Mouse (Mus musculus): ENCODE measurements around the gene Atp1b1. TPM values are rescaled to one million over a fixed set of nuclear protein-coding genes. Genes with fewer than 3 reads are reported as not detected.

The Atp1b1 gene
- total and polyA plus RNA-seq, 3 experiments: 0.23 to 0.43 TPM; not detected in 1

DNA sequence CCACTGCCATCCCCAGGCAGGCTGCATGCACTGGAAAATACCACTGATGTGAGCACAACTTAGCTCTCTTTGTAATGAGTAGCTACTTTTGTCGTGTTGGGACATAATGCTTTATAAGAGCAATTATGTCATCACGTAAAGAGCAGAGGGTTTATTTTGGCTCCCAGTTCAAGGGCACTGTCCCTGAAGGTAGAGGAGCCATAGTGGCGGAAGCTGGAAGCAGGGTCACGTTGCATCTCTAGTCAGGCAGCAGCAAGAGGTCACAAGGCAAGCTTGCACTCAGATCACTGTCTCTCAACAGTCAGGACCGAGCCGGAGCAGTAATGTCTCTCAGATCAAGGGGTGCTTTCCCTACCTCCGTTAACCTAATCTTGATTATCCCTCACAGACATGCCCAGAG, 30.4 kb downstream of the Atp1b1 start:
- Histone ChIP-seq H3K36me3 (ENCODE audit: control insufficient read depth in 1 of 2, insufficient read depth in 2 of 2, low read length in 2 of 2) (no peaks in the 10 kb centered on the region), H3K4me1 (ENCODE audit: control insufficient read depth in 1 of 2, insufficient read depth in 2 of 2, low read length in 2 of 2) (no peaks in the 10 kb centered on the region), H3K4me3 (ENCODE audit: control insufficient read depth in 1 of 2, insufficient read depth in 1 of 2, low read depth in 2 of 2, low read length in 2 of 2) (no peak overlapping the region), H3K79me2 (ENCODE audit: control insufficient read depth, insufficient read depth, low read length, poor library complexity) (no peaks in the 10 kb centered on the region), H3K9me3 (replicated peaks; ENCODE audit: insufficient read depth, low read length) (no peaks in the 10 kb centered on the region), H3K9ac (ENCODE audit: control insufficient read depth, low read depth, low read length, poor library complexity, severe bottlenecking) (no peak overlapping the region), H3K27ac (ENCODE audit: control insufficient read depth, low read depth, low read length) (no peak overlapping the region), H3K27me3 (ENCODE audit: control insufficient read depth in 1 of 2, insufficient read depth in 2 of 2, low read length in 2 of 2) (no peaks in the 10 kb centered on the region)
- TF ChIP-seq SMC3 (IDR thresholded peaks at IDR 0.05; ENCODE audit: low read depth, low read length) (no peak), SIN3A (IDR thresholded peaks at IDR 0.05; ENCODE audit: low read length) (no peak), TBP (IDR thresholded peaks at IDR 0.05; ENCODE audit: low read depth, low read length) (no peak), EP300 (IDR thresholded peaks at IDR 0.05; ENCODE audit: low read depth in 1 of 2, low read length in 2 of 2) (no peak), ZC3H11A (IDR thresholded peaks at IDR 0.05; ENCODE audit: low read depth, low read length) (no peak)
- DNase-seq (ENCODE audit: low read depth, low spot score): no peak

- TF ChIP-seq SMC3 (IDR thresholded peaks at IDR 0.05; ENCODE audit: low read depth, low read length) (no peak), EP300 (IDR thresholded peaks at IDR 0.05; ENCODE audit: low read depth in 1 of 2, low read length in 2 of 2) (no peak), ZNF384 (IDR thresholded peaks at IDR 0.05; ENCODE audit: low read depth, low read length) (no peak)
- no peak for DNase-seq (ENCODE audit: low read depth, low spot score)
- H3K4me1 ChIP-seq (ENCODE audit: control insufficient read depth in 1 of 2, insufficient read depth in 2 of 2, low read length in 2 of 2): no peaks in the 10 kb centered on the region
- H3K4me3 ChIP-seq (ENCODE audit: control insufficient read depth in 1 of 2, insufficient read depth in 1 of 2, low read depth in 2 of 2, low read length in 2 of 2): no peak overlapping the region
- no peaks in the 10 kb centered on the region for H3K36me3 ChIP-seq (ENCODE audit: control insufficient read depth in 1 of 2, insufficient read depth in 2 of 2, low read length in 2 of 2)
- no peaks in the 10 kb centered on the region for H3K79me2 ChIP-seq (ENCODE audit: control insufficient read depth, insufficient read depth, low read length, poor library complexity)
- H3K27me3 ChIP-seq (ENCODE audit: control insufficient read depth in 1 of 2, insufficient read depth in 2 of 2, low read length in 2 of 2): no peaks in the 10 kb centered on the region
- H3K27ac ChIP-seq (ENCODE audit: control insufficient read depth, low read depth, low read length): no peak overlapping the region
- H3K9me3 ChIP-seq (replicated peaks; ENCODE audit: insufficient read depth, low read length): no peaks in the 10 kb centered on the region
- no peak overlapping the region for H3K9ac ChIP-seq (ENCODE audit: control insufficient read depth, low read depth, low read length, poor library complexity, severe bottlenecking)
Observed at GRCm38 (mm10) chr1:164426227-164426626, 31.9 kb downstream of the Atp1b1 start.

DNA sequence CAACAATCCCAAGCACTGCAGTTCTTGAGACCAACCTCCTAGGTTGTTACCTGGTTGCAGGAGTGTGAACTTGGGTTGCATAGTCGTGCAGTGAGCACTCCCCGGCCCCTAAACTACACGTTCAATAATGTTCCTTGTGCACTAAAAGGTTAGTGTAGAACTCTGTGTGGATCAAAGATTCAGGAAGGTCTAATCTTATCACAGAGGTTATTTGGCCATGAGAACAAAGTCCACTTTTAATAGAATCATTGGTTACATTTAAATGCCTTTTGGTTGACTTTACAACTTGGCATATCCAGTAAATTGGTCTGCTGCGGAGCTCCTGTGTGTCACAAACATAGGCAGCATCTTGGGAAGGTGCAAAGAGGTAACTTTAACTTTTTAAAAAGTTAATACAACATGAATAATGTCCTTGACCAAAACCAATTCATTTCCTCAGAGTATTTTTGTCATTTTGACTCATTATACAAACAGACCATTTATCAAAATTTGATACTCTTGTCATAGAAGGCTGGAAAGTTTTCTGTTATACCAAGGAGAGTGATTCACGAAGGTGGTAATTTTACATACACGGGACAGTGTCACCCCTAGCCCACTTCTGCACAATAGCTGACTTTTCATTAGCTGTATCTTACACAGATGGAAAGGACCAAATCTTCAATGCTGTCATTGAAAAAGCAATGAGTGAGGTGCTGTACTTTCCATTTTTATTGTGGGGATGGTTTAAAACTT, 37.4 kb downstream of the Atp1b1 start:
- Histone ChIP-seq H3K9me3 (replicated peaks; ENCODE audit: insufficient read depth, low read length) (no peaks in the 10 kb centered on the region), H3K27ac (ENCODE audit: control insufficient read depth, low read depth, low read length) (no peak overlapping the region), H3K27me3 (ENCODE audit: control insufficient read depth in 1 of 2, insufficient read depth in 2 of 2, low read length in 2 of 2) (no peaks in the 10 kb centered on the region), H3K4me3 (ENCODE audit: control insufficient read depth in 1 of 2, insufficient read depth in 1 of 2, low read depth in 2 of 2, low read length in 2 of 2) (no peak overlapping the region), H3K4me1 (ENCODE audit: control insufficient read depth in 1 of 2, insufficient read depth in 2 of 2, low read length in 2 of 2) (no peaks in the 10 kb centered on the region), H3K36me3 (ENCODE audit: control insufficient read depth in 1 of 2, insufficient read depth in 2 of 2, low read length in 2 of 2) (no peaks in the 10 kb centered on the region), H3K79me2 (ENCODE audit: control insufficient read depth, insufficient read depth, low read length, poor library complexity) (no peaks in the 10 kb centered on the region), H3K9ac (ENCODE audit: control insufficient read depth, low read depth, low read length, poor library complexity, severe bottlenecking) (no peak overlapping the region)
- no peak for TF ChIP-seq TAL1 (IDR thresholded peaks at IDR 0.05; ENCODE audit: low read length)
- TF ChIP-seq USF2 (IDR thresholded peaks at IDR 0.05; ENCODE audit: borderline replicate concordance in 1 of 2, insufficient read depth in 1 of 2, low read depth in 1 of 2, low read length in 2 of 2): no peak
- TF ChIP-seq TCF12 (IDR thresholded peaks at IDR 0.05; ENCODE audit: low read depth, low read length): no peak
- TF ChIP-seq UBTF (IDR thresholded peaks at IDR 0.05; ENCODE audit: borderline replicate concordance, insufficient read depth, low read depth, low read length): no peak
- TF ChIP-seq RAD21 (IDR thresholded peaks at IDR 0.05; ENCODE audit: low read depth, low read length): no peak
- no peak for TF ChIP-seq SMC3 (IDR thresholded peaks at IDR 0.05; ENCODE audit: low read depth, low read length)
- TF ChIP-seq GATA1 (IDR thresholded peaks at IDR 0.05; ENCODE audit: low read depth, low read length): no peak
- TF ChIP-seq HCFC1 (IDR thresholded peaks at IDR 0.05; ENCODE audit: low read depth, low read length): no peak
- TF ChIP-seq ZC3H11A (IDR thresholded peaks at IDR 0.05; ENCODE audit: low read depth, low read length): no peak
- no peak for TF ChIP-seq JUND (IDR thresholded peaks at IDR 0.05; ENCODE audit: low read depth, low read length)
- no peak for DNase-seq (ENCODE audit: low read depth, low spot score)

All from MEL (cell line).